Mouse (Mus musculus) midbrain, embryonic 13.5 days (tissue): ENCODE data around the gene Crtc3. TPM values are rescaled to one million over a fixed set of nuclear protein-coding genes. Genes with fewer than 3 reads are reported as not detected.

Source experiments
- ATAC-seq: fragments of 200-750 bp; cut with Nextera tagmentation; 2 replicates; pipeline ENCODE4 v1.8.0; 2017; ENCODE audit warnings: mild to moderate bottlenecking, moderate TSS enrichment, moderate library complexity
- H3K27ac ChIP-seq: fragments of 300-500 bp; sonication (generic); 2 replicates; pipeline ENCODE4 v1.5.1; 2015; ENCODE audit warnings: inconsistent platforms, mild to moderate bottlenecking, moderate library complexity
- H3K27me3 ChIP-seq: fragments of 300-500 bp; sonication (generic); 2 replicates; pipeline ENCODE4 v1.6.1; 2015; ENCODE audit warnings: mild to moderate bottlenecking, inconsistent platforms
- H3K36me3 ChIP-seq: fragments of 300-500 bp; sonication (generic); 2 replicates; pipeline ENCODE4 v1.6.1; 2015; ENCODE audit warnings: mild to moderate bottlenecking, inconsistent platforms
- H3K4me1 ChIP-seq: fragments of 300-500 bp; sonication (generic); replicated peaks from 2 replicates; pipeline ENCODE4 v1.6.1; 2015; ENCODE audit warnings: inconsistent platforms
- H3K4me2 ChIP-seq: fragments of 300-500 bp; sonication (generic); replicated peaks from 2 replicates; pipeline ENCODE4 v1.6.1; 2015; ENCODE audit warnings: moderate library complexity, mild to moderate bottlenecking, inconsistent platforms
- H3K4me3 ChIP-seq: fragments of 300-500 bp; sonication (generic); replicated peaks from 2 replicates; pipeline ENCODE4 v1.5.1; 2015; ENCODE audit warnings: mild to moderate bottlenecking, inconsistent platforms
- H3K9ac ChIP-seq: fragments of 300-500 bp; sonication (generic); replicated peaks from 2 replicates; pipeline ENCODE4 v1.6.1; 2015; ENCODE audit warnings: mild to moderate bottlenecking, inconsistent platforms
- H3K9me3 ChIP-seq: fragments of 300-500 bp; sonication (generic); 2 replicates; pipeline ENCODE4 v1.6.1; 2016; ENCODE audit warnings: mild to moderate bottlenecking, inconsistent platforms
- WGBS: fragments of 180-500 bp; shearing (Covaris S2); methylation state at CpG from one replicate; pipeline ENCODE4 v1.1.7; 2015; 5-methylcytosine and 5-hydroxymethylcytosine counted together
- polyA plus RNA-seq: library from polyadenylated mRNA; unstranded; fragments of >200 nt; fragmentation: Nextera tagmentation; extraction: Ambion mirVana; gene quantifications from 2 replicates; pipeline ENCODE4 v1.2.1, GENCODE M21; 2015

Gene Crtc3
- polyA plus RNA-seq, 1 experiment from 2014 or later, result 12.4 TPM

GRCm38 (mm10) chr7:80561271-80561670 is 127.4 kb downstream of the Crtc3 start:
- WGBS, result 87% methylated on average over 9 of the region's 9 CpGs
- H3K36me3 ChIP-seq, result no peaks in the 10 kb centered on the region

DNA sequence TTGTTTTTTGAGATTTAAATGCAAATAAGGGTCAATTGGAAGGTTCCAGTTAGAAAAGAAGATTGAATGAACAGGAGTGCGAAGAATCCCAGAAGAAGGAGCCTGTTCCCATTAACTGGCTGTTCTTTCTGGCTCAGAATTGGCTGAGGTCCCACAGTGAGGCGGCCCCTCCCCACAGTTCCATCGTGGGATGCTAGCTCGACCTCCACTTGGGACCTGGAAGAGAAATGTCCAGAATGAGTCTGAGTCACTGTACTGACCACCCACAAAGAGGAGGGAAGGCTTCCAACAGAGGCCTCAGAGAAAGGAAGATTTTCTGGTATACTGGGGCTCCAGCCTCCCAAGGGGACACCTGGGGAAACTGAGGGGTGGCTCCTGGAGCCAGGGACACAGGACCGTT is 130.1 kb downstream of the Crtc3 start:
- H3K27me3 ChIP-seq, result no peaks in the 10 kb centered on the region
- 60% methylated on average over 5 of the region's 5 CpGs for WGBS
- no peak for ATAC-seq
- no peak overlapping the region for H3K4me3 ChIP-seq
- no peaks in the 10 kb centered on the region for H3K9me3 ChIP-seq
- H3K9ac ChIP-seq, result no peak overlapping the region
- no peak overlapping the region for H3K27ac ChIP-seq
- no peak overlapping the region for H3K4me2 ChIP-seq
- H3K36me3 ChIP-seq, result no peaks in the 10 kb centered on the region
- H3K4me1 ChIP-seq, result no peaks in the 10 kb centered on the region

More at GRCm38 (mm10) chr7:80561271-80561670, 127.4 kb downstream of the Crtc3 start:
- Histone ChIP-seq H3K4me1 (no peaks in the 10 kb centered on the region), H3K27ac (no peak overlapping the region), H3K4me3 (no peak overlapping the region), H3K27me3 (no peaks in the 10 kb centered on the region), H3K9me3 (no peaks in the 10 kb centered on the region), H3K9ac (no peak overlapping the region), H3K4me2 (no peak overlapping the region)
- no peak for ATAC-seq

DNA sequence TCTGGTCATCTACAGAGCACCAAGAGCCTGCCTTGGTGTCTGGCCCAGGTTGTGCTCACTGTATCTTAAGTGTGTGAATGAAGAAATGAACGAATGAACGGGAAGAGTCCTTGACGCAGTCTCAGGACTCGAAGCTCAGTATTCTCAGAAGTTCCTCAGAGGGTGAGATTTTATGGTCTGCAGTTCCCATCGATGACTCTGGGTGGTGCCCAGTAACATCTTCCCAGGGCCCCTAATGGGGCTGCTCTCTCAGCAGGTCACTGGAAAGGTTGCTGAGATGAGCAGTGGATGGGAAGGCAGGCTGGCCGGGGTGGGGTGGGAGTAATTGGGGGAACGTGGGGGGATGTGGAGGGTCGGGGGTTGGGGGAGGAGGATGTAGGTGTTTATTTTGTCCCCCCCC is 130.6 kb downstream of the Crtc3 start:
- H3K4me2 ChIP-seq, result no peak overlapping the region

GRCm38 (mm10) chr7:80557161-80557560 is 131.5 kb downstream of the Crtc3 start:
- no peak for ATAC-seq
- no peaks in the 10 kb centered on the region for H3K4me1 ChIP-seq
- H3K27ac ChIP-seq, result no peak overlapping the region
- 91% methylated on average over 4 of the region's 4 CpGs for WGBS
- no peak overlapping the region for H3K4me2 ChIP-seq
- H3K9ac ChIP-seq, result no peak overlapping the region
- H3K4me3 ChIP-seq, result no peak overlapping the region
- no peaks in the 10 kb centered on the region for H3K27me3 ChIP-seq
- H3K36me3 ChIP-seq, result no peaks in the 10 kb centered on the region
- no peaks in the 10 kb centered on the region for H3K9me3 ChIP-seq

More for the DNA sequence above, 130.6 kb downstream of the Crtc3 start:
- Histone ChIP-seq H3K9me3 (no peaks in the 10 kb centered on the region), H3K9ac (no peak overlapping the region), H3K27ac (no peak overlapping the region), H3K36me3 (no peaks in the 10 kb centered on the region), H3K4me1 (no peaks in the 10 kb centered on the region), H3K4me3 (no peak overlapping the region), H3K27me3 (no peaks in the 10 kb centered on the region)
- WGBS, result 70% methylated on average over 8 of the region's 8 CpGs
- no peak for ATAC-seq

GRCm38 (mm10) chr7:80556166-80556565 is 132.5 kb downstream of the Crtc3 start:
- Histone ChIP-seq H3K27me3 (no peaks in the 10 kb centered on the region), H3K36me3 (no peaks in the 10 kb centered on the region), H3K9ac (no peak overlapping the region), H3K4me1 (no peaks in the 10 kb centered on the region), H3K4me3 (no peak overlapping the region), H3K27ac (no peak overlapping the region), H3K9me3 (no peaks in the 10 kb centered on the region), H3K4me2 (no peak overlapping the region)
- WGBS, result 83% methylated on average over 3 of the region's 3 CpGs
- ATAC-seq, result no peak

GRCm38 (mm10) chr7:80555146-80555545 is 133.5 kb downstream of the Crtc3 start:
- H3K4me3 ChIP-seq, result no peak overlapping the region
- no peaks in the 10 kb centered on the region for H3K9me3 ChIP-seq
- no peaks in the 10 kb centered on the region for H3K27me3 ChIP-seq
- no peak for ATAC-seq
- 71% methylated on average over 3 of the region's 3 CpGs for WGBS
- no peak overlapping the region for H3K4me2 ChIP-seq
- no peaks in the 10 kb centered on the region for H3K36me3 ChIP-seq
- no peaks in the 10 kb centered on the region for H3K4me1 ChIP-seq
- no peak overlapping the region for H3K9ac ChIP-seq
- H3K27ac ChIP-seq, result no peak overlapping the region

DNA sequence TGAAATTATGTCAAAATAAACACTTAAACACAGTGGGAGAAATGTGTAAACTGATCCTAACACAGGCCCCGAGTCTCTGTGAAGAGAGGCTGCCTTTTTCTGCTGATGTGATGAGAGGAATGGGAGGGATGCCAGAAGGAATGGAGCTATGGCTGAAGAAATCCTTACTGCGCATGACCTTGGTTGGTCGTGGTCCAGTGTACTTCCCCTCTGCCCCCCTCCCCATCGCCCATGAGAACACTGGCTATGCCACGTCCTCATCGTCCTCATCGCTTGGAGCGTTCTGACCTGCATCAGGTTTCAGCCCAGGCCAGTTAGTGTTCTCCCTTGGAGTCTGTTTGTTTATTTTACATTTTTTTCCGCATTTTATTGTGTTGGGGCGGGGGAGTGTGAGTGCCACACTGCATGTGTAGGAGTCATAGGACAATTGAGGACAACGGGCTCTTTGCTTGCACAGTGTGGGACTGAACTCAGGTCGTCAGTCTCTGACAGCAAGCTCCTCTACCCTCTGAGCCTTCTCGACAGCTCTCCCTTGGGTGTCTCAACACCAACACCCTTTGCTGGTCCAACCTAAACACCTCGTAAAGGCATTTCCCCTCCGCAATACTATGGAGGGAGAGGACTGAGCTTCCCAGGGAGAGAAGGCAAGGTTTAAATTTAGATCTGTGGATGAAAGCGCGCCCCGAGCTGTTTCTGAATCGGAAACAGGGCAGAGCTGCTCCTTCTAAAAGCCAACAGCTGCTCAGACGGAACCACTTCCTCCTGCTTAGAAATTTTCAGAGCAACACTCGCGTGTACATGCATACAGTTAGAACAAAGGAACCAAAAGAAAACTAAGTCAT is 134.3 kb downstream of the Crtc3 start:
- Histone ChIP-seq H3K36me3 (no peaks in the 10 kb centered on the region), H3K4me2 (no peak overlapping the region), H3K4me1 (no peaks in the 10 kb centered on the region), H3K27me3 (no peaks in the 10 kb centered on the region), H3K27ac (no peak overlapping the region), H3K9me3 (no peaks in the 10 kb centered on the region), H3K4me3 (no peak overlapping the region), H3K9ac (no peak overlapping the region)
- 83% methylated on average over 22 of the region's 22 CpGs for WGBS
- no peak for ATAC-seq

DNA sequence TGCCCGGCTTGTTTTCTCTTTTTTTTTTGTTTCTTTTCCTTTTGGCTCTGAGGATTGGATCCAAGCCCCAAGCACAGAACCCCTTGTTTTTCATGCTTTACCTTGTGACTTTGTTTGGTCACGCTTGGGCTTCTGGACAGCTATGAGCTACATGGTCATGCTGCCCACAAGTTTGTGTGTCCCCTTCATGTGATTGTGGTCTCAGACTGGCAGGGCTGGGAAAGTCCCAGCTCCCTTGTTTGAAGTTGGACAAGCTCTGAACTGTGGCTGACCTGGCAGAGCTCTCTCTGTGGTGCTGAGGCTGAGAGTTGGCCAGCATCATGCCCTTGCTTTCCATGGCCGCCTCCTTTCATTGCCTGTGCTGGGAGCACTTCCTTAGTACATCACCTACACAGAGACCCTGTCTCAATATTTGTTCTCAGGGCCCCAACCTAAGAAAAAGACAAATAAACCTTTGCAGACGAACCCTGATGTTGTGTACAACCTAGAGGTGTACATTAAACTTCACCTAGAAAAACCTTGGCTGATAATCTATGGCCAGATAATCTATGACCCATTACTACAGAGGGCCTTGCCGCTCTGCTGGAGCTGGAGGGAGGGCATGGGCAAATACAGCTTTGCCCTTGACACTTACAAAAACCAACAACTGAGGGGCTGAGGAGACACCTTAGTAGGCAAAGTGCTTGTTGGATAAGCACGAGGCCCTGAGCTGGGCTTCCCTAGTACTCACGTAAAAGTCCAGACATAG is 140.0 kb downstream of the Crtc3 start:
- H3K4me1 ChIP-seq, result no peaks in the 10 kb centered on the region
- H3K9ac ChIP-seq, result no peak overlapping the region
- WGBS, result 83% methylated on average over 7 of the region's 7 CpGs
- H3K27ac ChIP-seq, result no peak overlapping the region
- no peak for ATAC-seq
- H3K36me3 ChIP-seq, result no peaks in the 10 kb centered on the region
- H3K9me3 ChIP-seq, result no peaks in the 10 kb centered on the region
- H3K4me3 ChIP-seq, result no peak overlapping the region
- no peaks in the 10 kb centered on the region for H3K27me3 ChIP-seq
- H3K4me2 ChIP-seq, result no peak overlapping the region

DNA sequence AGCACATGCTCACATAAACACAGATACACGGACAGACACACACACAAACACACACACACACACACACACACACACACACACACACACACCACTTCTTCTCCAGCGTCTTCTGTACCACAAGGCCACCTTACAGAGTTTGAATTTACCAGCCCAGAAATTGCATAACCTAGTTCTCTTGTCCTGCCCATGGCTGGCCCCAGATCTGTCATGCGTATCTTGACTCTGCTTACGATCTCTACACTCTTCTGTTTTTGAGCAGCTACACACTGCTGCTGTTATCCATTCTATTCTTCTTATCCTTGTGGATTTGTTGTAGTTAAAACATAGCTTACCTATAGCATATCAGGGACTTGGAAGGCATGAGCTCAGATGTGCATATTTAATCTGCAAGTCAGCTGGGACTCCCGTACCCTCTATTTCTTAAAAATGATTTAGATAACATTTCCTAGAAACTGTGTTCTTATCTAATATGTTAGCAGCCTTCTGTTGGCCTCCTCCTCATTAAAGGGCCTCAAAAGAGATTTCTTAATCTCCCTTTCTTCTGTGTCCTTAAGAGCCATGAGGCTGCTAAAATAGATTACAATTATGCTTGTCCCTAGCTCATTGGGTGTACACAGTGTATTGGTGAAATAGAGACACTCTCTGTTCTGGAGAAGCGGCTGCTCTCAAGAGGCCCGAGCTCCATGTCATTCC is 146.4 kb downstream of the Crtc3 start:
- no peak overlapping the region for H3K4me2 ChIP-seq
- H3K9me3 ChIP-seq, result no peaks in the 10 kb centered on the region
- H3K36me3 ChIP-seq, result no peaks in the 10 kb centered on the region
- no peaks in the 10 kb centered on the region for H3K4me1 ChIP-seq
- 82% methylated on average over 7 of the region's 7 CpGs for WGBS
- no peak overlapping the region for H3K4me3 ChIP-seq
- no peak overlapping the region for H3K9ac ChIP-seq
- peaks cover 3% of the 10 kb centered on the region; the same call in 1 of the 2 replicates for H3K27me3 ChIP-seq
- H3K27ac ChIP-seq, result no peak overlapping the region
- no peak for ATAC-seq

GRCm38 (mm10) chr7:80539581-80539980 is 149.1 kb downstream of the Crtc3 start:
- Histone ChIP-seq H3K4me2 (no peak overlapping the region), H3K9ac (no peak overlapping the region), H3K27ac (no peak overlapping the region), H3K27me3 (peaks cover 3% of the 10 kb centered on the region; the same call in 1 of the 2 replicates), H3K4me3 (no peak overlapping the region), H3K9me3 (no peaks in the 10 kb centered on the region), H3K4me1 (peaks cover under 1% of the 10 kb centered on the region), H3K36me3 (no peaks in the 10 kb centered on the region)
- ATAC-seq, result no peak
- WGBS, result 66% methylated on average over 5 of the region's 5 CpGs
